ENCODE assay signal across 8 mouse cellular contexts in the genomic region with DNA sequence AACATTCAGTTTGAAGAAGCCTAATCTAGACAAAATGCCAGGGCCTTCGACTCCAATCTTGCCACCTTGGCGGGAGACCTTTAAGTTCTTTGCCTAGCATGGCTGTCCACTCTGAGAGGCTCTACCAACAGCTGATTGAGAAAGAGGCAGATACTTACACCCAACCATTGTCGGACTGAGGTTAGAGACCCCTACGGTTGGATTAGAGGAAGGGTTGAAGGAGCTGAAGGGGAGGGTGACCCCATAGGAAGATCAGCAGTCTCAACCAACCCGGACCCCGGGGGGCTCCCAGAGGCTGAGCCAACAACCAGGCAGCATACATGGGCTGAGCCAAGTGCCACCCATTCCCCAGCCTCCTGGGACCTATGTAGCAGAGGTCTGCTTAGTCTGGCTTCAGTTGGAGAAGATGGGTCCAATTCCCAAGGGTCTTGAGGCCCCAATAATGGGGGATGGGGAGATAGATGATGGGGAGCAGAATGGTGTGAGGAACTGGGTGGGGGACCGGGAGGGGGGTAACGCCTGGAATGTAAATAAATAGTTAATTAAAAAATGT. TPM values are rescaled to one million over a fixed set of nuclear protein-coding genes. Genes with fewer than 3 reads are reported as not detected.
DNase-seq lines count a peak whose midpoint lies in the region; ATAC-seq and TF ChIP-seq lines count a peak whose summit lies in the region.

No protein-coding gene starts in this region.

- H3K4me2 ChIP-seq in hindbrain, embryonic 16.5 days (ENCODE audit: low read length) = peak overlapping the region; percentile 74

- peaks cover 12% of the 10 kb centered on the region for H3K4me1 ChIP-seq in heart, embryonic 10.5 days
- H3K4me1 ChIP-seq in ES-E14 (ENCODE audit: control insufficient read depth in 2 of 2, insufficient read depth in 2 of 2, low read length in 2 of 2, poor library complexity in 1 of 2) = peaks cover 0 to 4% of the 10 kb centered on the region in 2 experiments; a peak in 1 of 4 replicates
- peaks cover 15% of the 10 kb centered on the region for H3K4me1 ChIP-seq in embryonic facial prominence, embryonic 10.5 days
- peaks cover 10% of the 10 kb centered on the region for H3K4me1 ChIP-seq in hindbrain, embryonic 16.5 days (ENCODE audit: control insufficient read depth, insufficient read depth, low read depth, low read length)

- H3K4me3 ChIP-seq in heart, embryonic 10.5 days = peak overlapping the region; percentile 88
- H3K4me3 ChIP-seq in ES-E14 (ENCODE audit: insufficient read depth in 1 of 2, low read depth in 1 of 2, low read length in 2 of 2, poor library complexity in 1 of 2, severe bottlenecking in 1 of 2) = peak overlapping the region; percentile 73 to 79; a peak in 3 of 4 replicates
- H3K4me3 ChIP-seq in embryonic facial prominence, embryonic 10.5 days = peak overlapping the region; percentile 66
- peak overlapping the region; percentile 89 for H3K4me3 ChIP-seq in hindbrain, embryonic 16.5 days (ENCODE audit: low read length)

- ATAC-seq in hindbrain, embryonic 16.5 days = peak; percentile 77

- no peaks in the 10 kb centered on the region for H3K9me3 ChIP-seq in heart, embryonic 10.5 days
- H3K9me3 ChIP-seq in ES-E14 (ENCODE audit: control insufficient read depth, insufficient read depth, low read depth, low read length) = no peaks in the 10 kb centered on the region
- no peaks in the 10 kb centered on the region for H3K9me3 ChIP-seq in embryonic facial prominence, embryonic 10.5 days
- no peaks in the 10 kb centered on the region for H3K9me3 ChIP-seq in hindbrain, embryonic 16.5 days (ENCODE audit: control insufficient read depth, low read length)

- H3K9ac ChIP-seq in ES-E14 (ENCODE audit: insufficient read depth, low read depth, low read length, poor library complexity, severe bottlenecking) = peak overlapping the region; percentile 39; the same call in 1 of the 2 replicates
- peak overlapping the region; percentile 91 for H3K9ac ChIP-seq in hindbrain, embryonic 16.5 days (ENCODE audit: low read depth, low read length)

- WGBS in heart, embryonic 10.5 days = 59% methylated on average over 8 of the region's 8 CpGs
- 61% methylated on average over 8 of the region's 8 CpGs for WGBS in embryonic facial prominence, embryonic 10.5 days
- WGBS in hindbrain, embryonic 16.5 days = 61% methylated on average over 8 of the region's 8 CpGs

- no peaks in the 10 kb centered on the region for H3K27me3 ChIP-seq in heart, embryonic 10.5 days (ENCODE audit: insufficient read depth, poor library complexity, severe bottlenecking)
- no peaks in the 10 kb centered on the region for H3K27me3 ChIP-seq in embryonic facial prominence, embryonic 10.5 days (replicated peaks; ENCODE audit: low read depth, poor library complexity, severe bottlenecking)
- no peaks in the 10 kb centered on the region for H3K27me3 ChIP-seq in hindbrain, embryonic 16.5 days (replicated peaks; ENCODE audit: control insufficient read depth, insufficient read depth, low read length)

- intact Hi-C loops in heart, postnatal 25 days (cut with DNase I) = loop anchor here (2.0 to 5.0 kb wide), 2 partner anchors 44 to 95 kb away; no protein-coding TSS in a partner anchor
- intact Hi-C loops in left cerebral cortex, postnatal 14 days (cut with DNase I) = loop anchor here (2.0 to 5.0 kb wide), 2 partner anchors 46 to 95 kb away; a partner anchor contains a TSS

- in situ Hi-C loops in ES-E14 (cut with MboI; ENCODE audit: low sequenced_read_pairs in 2 of 2, unreplicated experiment in 2 of 2) = no loop called here

- peak overlapping the region; percentile 97 for H3K27ac ChIP-seq in heart, embryonic 10.5 days
- no peak overlapping the region for H3K27ac ChIP-seq in ES-E14 (ENCODE audit: insufficient read depth, low read depth, low read length, poor library complexity, severe bottlenecking)
- peak overlapping the region; percentile 89 for H3K27ac ChIP-seq in embryonic facial prominence, embryonic 10.5 days (replicated peaks)
- peak overlapping the region; percentile 12; the same call in 1 of the 2 replicates for H3K27ac ChIP-seq in hindbrain, embryonic 16.5 days (ENCODE audit: low read depth, low read length)

- DNase-seq in heart, embryonic 10.5 days (ENCODE audit: low spot score) = no peak
- DNase-seq in heart, postnatal 25 days (ENCODE audit: low spot score) = no peak
- no peak for DNase-seq in ES-E14 (ENCODE audit: low read depth, low spot score)
- DNase-seq in embryonic facial prominence, embryonic 10.5 days (ENCODE audit: low spot score) = peak; percentile 13
- peak; percentile 10 for DNase-seq in lung, postnatal 10 days
- DNase-seq in yolk sac, embryonic 10.5 days (ENCODE audit: low spot score) = peak; percentile 4
- DNase-seq in left cerebral cortex, postnatal 14 days (ENCODE audit: low spot score in 2 of 2) = no peak

- no peaks in the 10 kb centered on the region for H3K36me3 ChIP-seq in heart, embryonic 10.5 days
- H3K36me3 ChIP-seq in ES-E14 (ENCODE audit: control insufficient read depth, insufficient read depth, low read length, poor library complexity, severe bottlenecking) = no peaks in the 10 kb centered on the region
- no peaks in the 10 kb centered on the region for H3K36me3 ChIP-seq in embryonic facial prominence, embryonic 10.5 days (replicated peaks)
- no peaks in the 10 kb centered on the region for H3K36me3 ChIP-seq in hindbrain, embryonic 16.5 days (ENCODE audit: control insufficient read depth, insufficient read depth, low read length)

TF ChIP-seq in ES-E14, 5 proteins besides CTCF, POLR2A, EP300 and RAD21:
- TF ChIP-seq CHD2 (IDR thresholded peaks at IDR 0.05; ENCODE audit: low read depth, low read length) (no peak), HCFC1 (IDR thresholded peaks at IDR 0.05; ENCODE audit: borderline replicate concordance, insufficient read depth, low read length) (no peak), ZNF384 (IDR thresholded peaks at IDR 0.05; ENCODE audit: low read depth, low read length) (no peak), MAFK (IDR thresholded peaks at IDR 0.05; ENCODE audit: insufficient read depth, low read depth, low read length) (no peak), ZC3H11A (IDR thresholded peaks at IDR 0.05; ENCODE audit: borderline replicate concordance, low read depth, low read length) (no peak)

RNA-seq across cellular contexts. Expression of a gene that starts 0.5 kb away (rescaled TPM):
- 85.5 and 94.1 TPM in 2 replicates for polyA plus RNA-seq in heart, embryonic 10.5 days (2016; fragmentation: Nextera tagmentation; extraction: Ambion mirVana)
- 10 to 100 TPM; 33.0 to 33.5 TPM for total RNA-seq in heart, postnatal 25 days (2021)
- 35.5 and 48.5 TPM in 2 replicates for total RNA-seq in ES-E14 (2012; rRNA removed)
- 110 and 113 TPM in 2 replicates for polyA plus RNA-seq in embryonic facial prominence, embryonic 10.5 days (2016; fragmentation: Nextera tagmentation; extraction: Ambion mirVana)
- polyA plus RNA-seq in hindbrain, embryonic 16.5 days (2015; fragmentation: Nextera tagmentation; extraction: Ambion mirVana) = 142 and 157 TPM in 2 replicates
- 10 to 100 TPM; 46.7 to 57.0 TPM for total RNA-seq in left cerebral cortex, postnatal 14 days (2021)

RNA-seq across cellular contexts. Expression of a gene that starts 45.5 kb away (rescaled TPM):
- 95.4 and 114 TPM in 2 replicates for polyA plus RNA-seq in heart, embryonic 10.5 days (2016; fragmentation: Nextera tagmentation; extraction: Ambion mirVana)
- total RNA-seq in heart, postnatal 25 days (2021) = 10 to 100 TPM; 30.9 to 33.2 TPM
- 67.4 and 113 TPM in 2 replicates for total RNA-seq in ES-E14 (2012; rRNA removed)
- 118 and 128 TPM in 2 replicates for polyA plus RNA-seq in embryonic facial prominence, embryonic 10.5 days (2016; fragmentation: Nextera tagmentation; extraction: Ambion mirVana)
- polyA plus RNA-seq in hindbrain, embryonic 16.5 days (2015; fragmentation: Nextera tagmentation; extraction: Ambion mirVana) = 45.2 and 55.1 TPM in 2 replicates
- 10 to 100 TPM; 24.4 to 29.9 TPM for total RNA-seq in left cerebral cortex, postnatal 14 days (2021)

Comparison
In these comparisons a context has a peak if more than half of its experiments do, and no peak if none do; other contexts are left out.
1. DNase-seq: peak in embryonic facial prominence, embryonic 10.5 days (single experiment), lung, postnatal 10 days (single experiment) and yolk sac, embryonic 10.5 days (single experiment); none in heart, embryonic 10.5 days (single experiment), heart, postnatal 25 days (single experiment), ES-E14 (single experiment) and left cerebral cortex, postnatal 14 days (0 of 2).
2. Peak in every context shown above with its lines, with median percentiles within 50 percentile points of each other: H3K4me3 ChIP-seq.